Mouse (Mus musculus) Muller cell, postnatal 12 days (primary cell): ENCODE measurements at regions not wholly inside any gene's neighbourhood (a gene's known extent, or its start where the extent isn't known, plus 50 kb on each side); places are given as distances from the start of the nearest gene placed in this dataset.
"Not testable (repeated sequence)": the region's sequence is repeated elsewhere in the genome, so short reads cannot be mapped to it uniquely, and the experiment has no call there.

Source experiments
- DNase-seq: peaks from one replicate; pipeline ENCODE4 v3.0.0-alpha.2; 2015; ENCODE audit errors: inconsistent ontology term

DNA sequence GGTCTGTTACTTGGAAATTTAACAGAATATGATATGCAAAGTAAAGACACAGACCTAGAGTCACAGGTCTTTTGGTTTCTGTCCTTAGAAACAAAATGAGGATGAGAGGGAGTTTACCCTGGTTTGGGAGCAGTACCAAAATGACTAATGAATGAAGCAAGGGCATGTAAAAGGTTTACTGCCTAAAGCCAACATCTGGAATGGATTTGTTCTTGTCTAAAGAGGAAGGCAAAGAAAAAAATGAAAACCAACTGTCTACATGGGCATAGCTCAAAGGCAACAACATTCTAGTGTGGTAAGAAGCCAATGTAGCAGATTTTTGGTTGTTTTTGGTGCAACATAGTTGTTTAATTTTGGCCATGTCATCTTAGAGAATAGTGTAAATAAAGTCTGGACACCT, 203.5 kb upstream of the Diaph2 start:
- DNase-seq: no peak

DNA sequence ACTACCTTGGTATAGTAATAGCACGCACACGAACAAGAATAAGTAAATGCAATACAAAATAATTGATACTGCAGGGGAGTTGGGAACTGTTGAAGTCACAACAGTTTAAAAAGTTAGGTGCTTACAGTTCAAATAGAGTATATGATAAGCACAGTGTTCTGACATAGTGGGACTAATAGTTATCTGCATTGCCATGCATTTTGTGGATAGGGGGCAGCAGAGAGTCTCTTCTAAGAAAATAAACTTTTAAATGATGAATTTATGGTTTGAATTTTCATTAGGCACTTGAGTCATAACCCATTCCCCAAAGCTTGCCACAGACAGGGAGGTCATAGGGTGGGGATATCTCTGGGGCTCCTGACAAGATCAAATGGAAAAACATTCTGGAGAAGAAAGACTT, 201.9 kb upstream of the Diaph2 start:
- DNase-seq: no peak

DNA sequence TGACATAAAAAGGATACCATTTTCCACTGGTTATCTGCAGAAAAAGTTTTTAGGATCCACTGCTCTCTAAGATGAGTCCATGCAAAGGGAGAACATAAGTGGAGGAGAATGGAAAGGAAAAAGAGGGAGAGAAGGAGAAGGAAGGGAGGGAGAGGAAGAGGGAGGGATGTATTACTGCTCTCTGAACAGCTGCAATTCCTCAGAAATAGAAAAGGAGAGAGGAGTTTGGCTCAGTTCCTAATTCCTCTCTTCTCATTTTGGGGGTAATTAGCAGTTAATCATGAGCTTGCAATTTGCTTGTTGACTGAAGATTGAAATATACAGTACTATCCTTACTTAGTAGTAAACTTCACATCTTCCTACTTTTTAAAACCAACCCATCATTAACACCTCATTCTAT, 193.5 kb upstream of the Diaph2 start:
- DNase-seq: no peak

GRCm38 (mm10) chrX:129599491-129599890, 150.1 kb upstream of the Diaph2 start:
- DNase-seq: peak; percentile 0

DNA sequence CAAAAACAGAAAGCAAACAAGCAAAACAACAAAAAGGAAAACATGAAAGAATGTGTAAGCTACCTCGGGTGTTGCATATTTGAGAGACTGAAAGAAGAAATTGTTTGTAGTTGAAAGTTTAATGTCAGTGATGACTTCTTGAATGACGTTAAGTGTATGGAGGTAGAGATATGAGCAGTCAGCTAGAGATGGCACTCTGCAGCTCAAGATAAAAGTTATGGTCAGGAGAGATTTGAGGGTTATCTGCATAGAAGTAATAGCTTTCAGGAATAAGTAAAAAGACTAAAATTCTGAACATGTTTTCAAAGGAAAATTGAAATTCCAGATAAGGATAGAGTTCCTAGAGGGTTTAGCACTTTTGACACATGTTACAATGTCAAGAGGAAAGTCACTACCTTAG, 141.7 kb upstream of the Diaph2 start:
- no peak for DNase-seq

GRCm38 (mm10) chrX:129611500-129611899, 138.0 kb upstream of the Diaph2 start:
- not testable (repeated sequence) for DNase-seq

DNA sequence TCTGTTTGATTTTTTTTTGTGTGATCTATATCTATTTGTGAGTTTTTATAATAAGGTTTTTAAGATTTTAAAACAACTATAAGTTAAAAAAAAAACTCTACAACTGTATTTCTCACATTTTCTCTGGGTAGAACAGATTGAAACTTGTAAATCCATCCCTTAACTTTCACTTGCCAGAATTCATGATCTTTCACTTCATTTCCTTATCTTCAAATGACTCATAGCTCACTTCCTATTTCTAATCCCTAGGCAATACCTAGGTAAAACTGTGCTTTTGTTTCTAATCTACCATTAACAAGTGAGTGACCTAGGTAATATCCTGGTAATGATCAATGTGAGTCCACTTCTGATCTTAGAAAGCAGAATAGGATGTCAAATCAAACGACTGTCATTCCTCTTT, 112.5 kb upstream of the Diaph2 start:
- no peak for DNase-seq

GRCm38 (mm10) chrX:129645106-129645505, 104.4 kb upstream of the Diaph2 start:
- peak; percentile 54 for DNase-seq

GRCm38 (mm10) chrX:129656906-129657305, 92.6 kb upstream of the Diaph2 start:
- DNase-seq: peak; percentile 61

DNA sequence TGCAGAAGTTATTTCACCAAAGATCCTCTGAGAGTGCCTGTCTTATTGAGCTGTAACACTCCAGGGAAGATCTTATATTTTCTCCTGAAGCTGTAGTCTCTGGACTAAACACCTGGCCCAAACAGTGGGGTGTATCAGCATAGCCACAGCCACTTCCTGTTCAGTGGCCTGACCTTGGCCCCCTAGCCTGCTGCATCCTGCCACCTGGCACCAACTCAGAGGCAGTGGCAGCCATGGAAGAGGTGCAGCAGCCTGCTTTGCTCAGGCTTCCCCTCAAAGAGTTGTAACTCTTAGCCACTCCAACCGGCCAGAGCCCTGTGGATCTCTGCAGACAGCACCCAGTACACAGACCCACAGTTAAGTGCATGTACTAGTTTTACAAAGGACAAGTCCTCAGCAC, 58.9 kb upstream of the Diaph2 start:
- no peak for DNase-seq
